Mouse (Mus musculus) embryonic facial prominence, embryonic 12.5 days (tissue): ENCODE measurements at regions not wholly inside any gene's neighbourhood (a gene's known extent, or its start where the extent isn't known, plus 50 kb on each side); places are given as distances from the start of the nearest gene placed in this dataset.

Experiments
- ATAC-seq: fragments of 200-750 bp; cut with Nextera tagmentation; 2 replicates; pipeline ENCODE4 v1.8.0; 2017; ENCODE audit not compliant: insufficient number of reproducible peaks, insufficient read depth, low FRiP score, low TSS enrichment
- H3K27ac ChIP-seq: fragments of 300-500 bp; sonication (generic); 2 replicates; pipeline ENCODE4 v1.5.1; 2016; ENCODE audit warnings: mild to moderate bottlenecking
- H3K27me3 ChIP-seq: fragments of 300-500 bp; sonication (generic); 2 replicates; pipeline ENCODE4 v1.6.1; 2016; ENCODE audit warnings: mild to moderate bottlenecking, moderate library complexity
- H3K36me3 ChIP-seq: fragments of 300-500 bp; sonication (generic); 2 replicates; pipeline ENCODE4 v1.6.1; 2016; ENCODE audit warnings: mild to moderate bottlenecking
- H3K4me1 ChIP-seq: fragments of 300-500 bp; sonication (generic); 2 replicates; pipeline ENCODE4 v1.6.1; 2016
- H3K4me2 ChIP-seq: fragments of 300-500 bp; sonication (generic); replicated peaks from 2 replicates; pipeline ENCODE4 v1.6.1; 2016; ENCODE audit warnings: mild to moderate bottlenecking, moderate library complexity
- H3K4me3 ChIP-seq: fragments of 300-500 bp; sonication (generic); 2 replicates; pipeline ENCODE4 v1.5.1; 2016; ENCODE audit warnings: mild to moderate bottlenecking
- H3K9ac ChIP-seq: fragments of 300-500 bp; sonication (generic); 2 replicates; pipeline ENCODE4 v1.6.1; 2016; ENCODE audit warnings: mild to moderate bottlenecking, moderate library complexity
- H3K9me3 ChIP-seq: fragments of 300-500 bp; sonication (generic); 2 replicates; pipeline ENCODE4 v1.6.1; 2016; ENCODE audit warnings: mild to moderate bottlenecking, moderate library complexity
- WGBS: fragments of 180-500 bp; shearing (Covaris S2); methylation state at CpG from one replicate; pipeline ENCODE4 v1.1.7; 2016; 5-methylcytosine and 5-hydroxymethylcytosine counted together

DNA sequence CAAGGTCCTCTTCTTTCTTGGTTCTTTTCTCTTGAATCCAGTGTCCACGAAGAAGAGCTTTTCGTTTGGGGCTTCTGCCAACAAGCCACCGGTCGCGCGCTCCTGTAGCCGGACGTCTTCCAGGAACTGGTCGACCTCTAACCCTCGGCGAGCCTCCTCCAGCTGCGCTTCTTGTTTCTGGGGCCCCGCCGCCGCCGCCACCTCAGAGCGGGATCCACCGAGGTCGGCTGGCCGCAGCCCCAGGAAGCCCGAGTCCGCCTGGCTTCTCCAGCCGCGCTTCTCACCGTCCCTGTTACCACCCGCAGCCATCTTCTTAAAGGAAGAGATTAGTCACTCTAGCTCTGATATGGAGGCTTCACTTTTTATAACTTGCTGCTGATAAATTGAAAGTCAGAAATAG is 118.6 kb upstream of the Gm37988 start:
- peak overlapping the region; percentile 17; the same call in 1 of the 2 replicates for H3K4me3 ChIP-seq
- H3K4me1 ChIP-seq: no peaks in the 10 kb centered on the region
- H3K36me3 ChIP-seq: no peaks in the 10 kb centered on the region
- no peak overlapping the region for H3K27ac ChIP-seq
- H3K9ac ChIP-seq: no peak overlapping the region
- H3K27me3 ChIP-seq: peaks cover 5% of the 10 kb centered on the region; the same call in 1 of the 2 replicates
- 18% methylated on average over 26 of the region's 26 CpGs for WGBS
- H3K9me3 ChIP-seq: no peaks in the 10 kb centered on the region
- peak overlapping the region; percentile 35 for H3K4me2 ChIP-seq
- no peak for ATAC-seq

DNA sequence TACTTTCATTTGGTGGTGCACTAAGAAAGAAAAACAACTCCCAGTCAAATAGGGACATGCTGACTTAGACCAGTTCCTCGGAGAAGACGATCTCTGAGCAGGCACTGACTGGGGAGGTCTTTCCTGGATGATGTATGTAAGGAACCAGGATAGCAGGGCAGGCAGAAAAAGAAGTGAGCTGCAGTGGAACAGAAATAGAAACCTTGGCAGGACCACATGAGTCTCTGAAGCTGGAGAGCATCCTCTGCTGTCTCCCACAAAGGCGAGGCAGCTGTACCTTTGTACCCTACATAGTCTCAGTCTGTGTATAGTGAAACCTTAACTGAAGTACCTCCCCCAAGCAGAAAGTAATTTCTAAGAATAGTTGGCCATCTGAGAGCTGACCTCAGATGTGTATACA is 104.4 kb upstream of the Gm37988 start:
- WGBS: 83% methylated on average over 3 of the region's 3 CpGs
- no peak for ATAC-seq
- no peaks in the 10 kb centered on the region for H3K27me3 ChIP-seq
- no peak overlapping the region for H3K9ac ChIP-seq
- no peaks in the 10 kb centered on the region for H3K4me1 ChIP-seq
- no peak overlapping the region for H3K4me3 ChIP-seq
- H3K4me2 ChIP-seq: no peak overlapping the region
- no peaks in the 10 kb centered on the region for H3K9me3 ChIP-seq
- H3K27ac ChIP-seq: no peak overlapping the region
- no peaks in the 10 kb centered on the region for H3K36me3 ChIP-seq

DNA sequence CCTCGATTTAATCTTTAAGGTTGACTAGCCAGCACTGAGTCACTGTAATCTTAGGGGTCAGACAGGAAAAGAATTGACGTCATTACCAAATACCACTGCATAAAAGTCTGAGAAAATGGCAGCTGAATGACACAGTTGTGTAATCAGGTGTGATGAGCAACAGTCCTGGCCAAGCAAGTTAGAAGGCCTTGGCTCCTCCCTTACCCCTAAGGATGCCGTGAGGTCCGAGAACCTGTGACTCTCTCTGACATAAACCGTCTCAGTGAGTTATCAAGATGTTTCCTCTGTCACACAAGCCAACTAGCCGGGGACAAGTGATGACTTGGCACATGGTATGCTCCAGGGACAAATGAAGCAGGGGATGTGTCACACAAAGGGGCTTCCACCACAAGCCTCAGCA is 101.5 kb upstream of the Gm37988 start:
- no peaks in the 10 kb centered on the region for H3K4me1 ChIP-seq
- no peaks in the 10 kb centered on the region for H3K9me3 ChIP-seq
- no peak overlapping the region for H3K4me3 ChIP-seq
- H3K27me3 ChIP-seq: no peaks in the 10 kb centered on the region
- no peak overlapping the region for H3K9ac ChIP-seq
- no peak overlapping the region for H3K4me2 ChIP-seq
- WGBS: 76% methylated on average over 6 of the region's 6 CpGs
- ATAC-seq: no peak
- no peak overlapping the region for H3K27ac ChIP-seq
- no peaks in the 10 kb centered on the region for H3K36me3 ChIP-seq

DNA sequence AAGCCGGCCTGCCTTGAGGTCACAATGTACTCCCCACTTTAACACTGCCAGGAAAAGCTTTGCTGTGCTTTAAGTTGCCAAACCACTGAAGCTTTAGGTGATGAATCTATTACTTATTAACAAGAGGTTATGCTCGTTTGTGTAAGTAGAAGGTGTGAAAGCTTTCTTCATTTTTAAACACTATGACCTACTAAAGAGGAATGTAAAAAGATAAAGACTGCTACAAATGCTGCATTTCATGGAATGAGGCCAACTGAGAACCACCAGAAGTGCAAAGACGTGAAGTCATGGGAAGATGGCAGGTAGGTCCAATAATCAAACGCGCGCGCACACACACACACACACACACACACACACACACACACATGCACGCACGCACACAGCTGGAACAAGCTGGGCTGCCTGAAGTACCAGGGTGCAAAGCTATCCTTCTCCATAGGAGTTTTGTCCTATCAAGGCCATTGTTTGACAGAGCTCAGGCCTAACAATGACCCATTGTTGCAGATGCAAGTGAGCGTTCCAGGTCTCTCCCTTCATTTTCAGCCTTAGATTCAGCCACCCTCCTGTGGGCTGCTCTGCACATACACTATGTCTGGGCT is 85.3 kb upstream of the Gm37988 start:
- no peak overlapping the region for H3K4me2 ChIP-seq
- H3K27ac ChIP-seq: no peak overlapping the region
- 84% methylated on average over 10 of the region's 10 CpGs for WGBS
- no peak overlapping the region for H3K9ac ChIP-seq
- no peak overlapping the region for H3K4me3 ChIP-seq
- H3K36me3 ChIP-seq: no peaks in the 10 kb centered on the region
- no peak for ATAC-seq
- H3K9me3 ChIP-seq: no peaks in the 10 kb centered on the region
- no peaks in the 10 kb centered on the region for H3K27me3 ChIP-seq
- no peaks in the 10 kb centered on the region for H3K4me1 ChIP-seq
